Mouse (Mus musculus): ENCODE results near the gene Ncbp1.

Gene Ncbp1

DNA sequence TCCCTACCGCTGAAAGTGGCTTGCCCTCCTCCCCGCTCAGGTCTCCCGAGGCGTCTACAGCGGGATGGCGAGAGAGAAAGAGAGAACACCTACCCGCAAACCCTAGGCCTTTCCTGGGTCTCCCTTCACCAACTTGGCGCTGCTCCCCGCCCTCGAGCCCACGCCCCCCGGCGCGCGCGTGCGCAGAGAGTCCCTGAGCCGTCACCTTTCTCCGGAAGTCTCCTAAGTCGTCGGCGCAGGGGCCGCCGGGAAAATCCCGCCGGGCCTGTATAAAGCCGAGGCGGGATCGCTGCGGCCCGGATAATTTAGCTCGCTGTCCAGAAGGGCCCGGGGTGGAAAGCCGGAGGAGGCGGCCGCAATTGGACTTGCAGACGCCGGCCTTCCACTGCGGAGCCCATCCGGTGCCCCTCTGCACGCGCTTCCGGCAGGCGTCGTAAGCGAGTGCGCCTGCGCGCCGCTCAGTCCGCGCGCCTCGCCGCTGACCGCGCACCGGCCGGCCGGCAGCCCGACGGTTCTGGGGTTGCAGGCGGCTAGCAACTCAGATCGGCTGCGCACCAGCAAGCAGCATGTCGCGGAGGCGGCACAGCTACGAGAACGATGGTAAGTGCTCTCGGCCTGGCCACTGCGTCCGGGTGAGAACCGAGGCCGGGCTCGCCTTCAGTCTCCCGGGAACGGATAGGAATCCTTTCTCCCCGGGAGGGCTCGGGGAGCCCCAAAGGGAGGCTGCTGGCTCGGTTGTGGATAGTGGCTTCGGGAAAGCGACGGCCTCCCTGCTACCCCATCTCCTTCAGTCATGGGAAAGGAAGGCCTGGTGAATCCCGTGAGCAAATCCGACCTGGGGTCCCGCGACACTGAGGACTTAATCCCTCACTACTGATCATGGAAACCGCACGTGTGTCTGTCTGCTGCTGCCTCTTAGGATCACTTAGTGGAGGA is at the start of gene Ncbp1, which contains the start of gene Tstd2:
Gene Ncbp1 (plus strand): TSS at position 327 of the 936 bp plus-strand sequence.
Gene Tstd2 (minus strand): TSS at position 408 of the 936 bp plus-strand sequence.
- peak; percentile 91 for DNase-seq (ENCODE audit: low read depth, low spot score)

GRCm38 (mm10) chr4:46089524-46090125 is 48.8 kb upstream of the Ncbp1 start:
- DNase-seq (ENCODE audit: low read depth, low spot score): no peak

DNA sequence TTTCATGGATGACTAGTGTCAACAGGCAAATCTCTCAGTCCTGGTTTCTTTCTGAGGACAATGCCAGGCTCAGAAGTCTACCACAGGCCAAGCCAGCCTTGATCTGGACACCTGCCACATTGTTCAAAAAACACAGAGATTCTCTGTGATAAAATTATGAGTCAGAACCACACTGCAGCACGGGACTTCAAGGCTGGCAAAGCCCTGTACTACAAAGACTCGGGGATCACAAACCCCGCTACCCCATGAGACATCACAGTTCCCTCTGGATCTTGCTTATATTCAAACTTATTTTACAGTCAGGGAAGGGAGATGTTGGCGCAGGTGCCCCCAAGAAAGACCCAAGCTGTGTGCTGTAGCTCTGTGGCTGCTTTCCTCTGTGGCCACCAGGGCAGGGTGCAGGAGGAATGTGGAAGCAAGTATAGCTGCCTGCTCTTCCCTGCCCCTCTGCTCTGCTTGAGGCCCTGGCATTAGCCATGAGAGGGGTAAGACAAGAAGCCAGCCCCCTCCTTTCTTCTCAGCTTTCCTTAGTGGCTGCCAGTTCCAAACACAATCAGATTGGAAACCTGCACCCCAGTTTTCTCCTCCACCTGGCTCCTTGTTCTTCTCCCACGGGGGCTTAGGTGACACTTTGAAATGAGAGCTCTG is 45.9 kb upstream of the Ncbp1 start:
- no peak for DNase-seq (ENCODE audit: low read depth, low spot score)

DNA sequence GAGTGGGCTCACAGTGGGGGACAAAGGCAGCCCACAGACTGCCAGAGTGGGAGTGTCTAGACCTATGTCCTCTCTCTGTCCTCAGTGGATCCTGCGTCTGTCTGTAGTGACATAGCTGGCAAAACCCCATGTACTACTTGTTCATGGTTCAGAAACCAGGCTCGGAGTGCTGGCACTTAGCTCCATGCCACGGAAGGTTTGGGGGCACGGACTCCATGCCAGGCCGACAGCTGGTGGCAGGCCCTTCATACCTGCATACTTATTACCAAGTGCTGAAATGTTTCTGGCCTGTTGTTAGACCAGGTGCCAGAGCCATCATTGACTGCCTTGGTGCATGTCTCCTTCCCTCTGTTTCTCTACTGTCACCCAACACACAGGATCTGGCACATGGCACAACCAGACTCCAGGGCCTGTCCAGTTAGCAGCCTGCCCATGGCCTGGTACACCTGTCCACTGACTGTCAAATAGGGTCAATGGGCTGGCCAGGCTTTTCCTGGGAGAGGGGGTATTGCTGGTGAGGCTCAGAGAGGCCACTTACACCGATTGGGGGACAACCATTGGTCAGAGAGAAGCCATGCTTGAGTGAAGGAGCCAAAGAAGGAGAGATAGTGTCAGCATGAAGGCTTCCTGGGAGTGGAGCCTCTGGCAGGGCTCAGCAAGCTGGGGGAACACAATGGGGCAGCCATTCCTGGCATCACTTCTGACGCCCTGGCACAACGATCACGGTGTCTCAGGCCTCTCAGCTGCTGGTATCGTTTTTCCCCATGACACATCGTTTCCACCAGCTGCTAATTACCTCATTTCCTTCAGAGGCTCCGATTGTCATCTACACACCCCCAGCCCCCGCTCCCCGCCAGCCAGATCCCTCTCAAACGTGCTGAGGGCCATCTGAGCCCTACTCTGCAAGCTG is 43.2 kb upstream of the Ncbp1 start:
- DNase-seq (ENCODE audit: low read depth, low spot score): no peak

GRCm38 (mm10) chr4:46095826-46096159 is 42.6 kb upstream of the Ncbp1 start:
- DNase-seq (ENCODE audit: low read depth, low spot score): no peak

- no peak for DNase-seq (ENCODE audit: low read depth, low spot score)
These were observed 41.9 kb upstream of the Ncbp1 start for GRCm38 (mm10) chr4:46096546-46096945.

DNA sequence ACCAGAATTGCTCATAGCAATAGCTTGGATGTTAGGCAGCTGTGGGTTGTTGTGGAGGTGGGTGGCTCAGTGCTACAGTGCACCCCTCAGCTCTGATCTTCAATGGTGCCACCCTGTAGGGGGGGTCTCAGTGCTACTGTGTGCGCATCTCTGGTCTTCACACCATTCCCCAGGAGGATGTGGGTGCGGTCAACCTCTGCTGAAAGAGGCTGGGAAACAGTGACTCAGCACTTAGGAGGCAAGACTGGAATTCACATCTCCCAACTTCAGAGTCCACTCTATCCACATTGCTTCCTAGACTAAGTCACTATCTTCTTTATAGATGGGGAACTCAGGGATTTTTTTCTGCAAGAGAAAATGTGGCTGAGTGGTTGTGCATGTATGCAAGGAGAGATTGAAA is 40.8 kb upstream of the Ncbp1 start:
- no peak for DNase-seq (ENCODE audit: low read depth, low spot score)

DNA sequence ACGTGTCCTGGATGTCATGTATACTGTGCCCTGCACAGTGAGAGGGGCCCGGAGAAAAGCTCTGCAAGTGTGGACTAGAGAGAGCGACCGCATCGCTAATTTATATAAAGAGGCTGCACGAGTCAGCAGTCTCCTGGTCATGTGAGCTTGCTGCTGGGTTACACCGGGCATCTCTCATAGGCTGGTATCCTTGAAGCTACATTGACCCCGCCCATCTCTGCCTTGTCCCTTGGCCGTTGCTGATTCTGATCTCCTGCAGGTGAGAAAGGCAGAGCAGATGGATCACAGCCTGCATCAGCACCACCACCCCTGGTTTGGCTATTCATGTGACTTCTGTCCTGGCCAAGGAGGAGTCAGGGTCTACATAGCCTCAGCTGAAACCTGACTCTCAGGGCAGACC is 39.3 kb upstream of the Ncbp1 start:
- DNase-seq (ENCODE audit: low read depth, low spot score): no peak

DNA sequence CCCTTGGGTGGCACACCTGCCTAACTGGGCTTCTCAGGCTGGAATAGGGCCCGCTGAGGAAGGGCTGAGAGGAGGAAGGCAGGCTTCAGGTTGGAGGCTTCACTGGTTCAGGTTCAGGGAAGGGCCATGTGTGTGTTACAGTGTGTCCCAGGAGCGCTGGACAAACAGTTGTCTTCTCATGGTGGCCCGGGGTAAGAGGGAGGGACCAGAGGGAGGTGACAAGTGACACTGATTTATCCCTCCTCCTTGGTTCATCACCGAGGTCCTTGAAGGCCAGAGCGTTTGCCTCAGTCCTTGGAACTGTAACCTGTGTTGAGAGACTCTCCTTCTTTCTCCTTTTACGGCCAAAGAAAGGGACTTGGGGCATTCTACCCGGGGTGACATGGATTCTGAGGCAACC is 37.9 kb upstream of the Ncbp1 start:
- DNase-seq (ENCODE audit: low read depth, low spot score): no peak

DNA sequence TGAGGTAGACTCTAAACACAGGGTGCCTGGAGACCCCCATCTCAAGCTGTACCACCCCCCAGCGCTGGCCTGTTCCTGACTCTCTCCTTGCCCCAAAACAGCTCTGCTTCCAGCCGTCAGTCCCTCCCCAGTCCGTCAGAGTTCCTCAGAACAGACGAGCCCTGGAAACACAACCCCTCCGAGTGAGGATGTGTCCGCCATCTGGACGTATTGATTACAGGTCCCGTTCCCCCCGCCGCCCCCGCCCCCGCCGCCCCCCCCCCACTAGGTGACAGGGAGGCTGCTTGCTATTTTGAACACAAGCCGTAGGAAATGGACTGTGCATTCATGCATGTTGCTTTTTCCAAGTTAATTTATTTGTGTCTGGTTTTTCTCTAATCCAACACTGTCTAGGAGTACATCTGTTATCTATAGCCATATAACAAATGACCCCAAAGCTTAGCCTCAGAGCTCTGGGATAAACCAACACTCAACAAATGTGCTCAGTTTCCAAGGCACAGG is 37.2 kb upstream of the Ncbp1 start:
- no peak for DNase-seq (ENCODE audit: low read depth, low spot score)

DNA sequence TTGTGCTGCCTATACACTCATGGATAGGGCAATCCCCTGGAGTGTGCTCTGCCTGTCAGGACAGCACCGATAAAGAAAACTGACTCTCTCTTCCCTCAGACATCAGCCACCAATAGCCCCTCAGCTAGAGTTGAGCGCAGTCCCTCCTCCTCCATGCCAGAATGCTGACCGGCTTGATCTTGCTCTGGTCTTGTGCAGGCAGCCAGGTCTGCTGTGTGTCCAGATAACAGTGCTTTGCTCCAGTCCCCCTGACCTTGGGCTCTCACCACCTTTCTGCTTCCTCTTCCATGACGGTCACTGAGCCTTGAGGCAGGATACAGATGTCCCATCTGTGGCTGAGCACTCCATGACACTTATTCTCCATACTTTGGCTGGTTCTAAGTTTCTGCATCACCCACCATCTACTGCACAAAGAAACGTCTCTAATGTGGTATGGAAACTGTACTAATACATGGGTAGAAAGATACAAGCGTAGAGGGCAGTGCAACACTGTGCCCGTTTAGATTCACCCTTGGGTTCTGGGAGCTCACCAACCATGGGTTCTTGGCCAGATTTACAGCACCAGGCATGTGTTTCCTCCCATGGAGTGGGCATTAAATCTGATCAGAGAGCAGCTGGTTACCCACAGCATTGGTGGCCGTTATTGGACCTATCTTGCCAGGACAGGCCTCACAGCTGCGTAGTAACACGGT is 36.2 kb upstream of the Ncbp1 start:
- DNase-seq (ENCODE audit: low read depth, low spot score): no peak

DNA sequence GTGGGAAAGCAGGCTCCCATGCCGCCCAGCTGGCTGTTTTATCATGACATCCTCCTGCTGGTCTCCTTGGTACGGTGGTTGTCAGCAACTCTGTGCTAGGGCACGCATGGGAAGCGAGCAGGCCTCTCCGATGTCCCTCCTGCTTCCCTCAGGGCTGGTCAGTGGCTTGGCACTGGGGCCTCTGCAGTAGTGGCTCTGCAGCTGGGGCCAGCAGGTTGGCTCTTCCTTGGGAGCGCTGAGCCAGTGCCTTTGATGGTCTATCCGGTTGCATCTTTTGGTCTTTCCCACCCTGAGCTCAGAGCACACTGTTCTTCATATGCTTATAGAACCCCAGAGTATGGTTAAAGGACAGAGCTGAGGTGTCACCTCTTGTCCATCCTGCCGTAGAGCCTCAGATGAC is 28.3 kb upstream of the Ncbp1 start:
- DNase-seq (ENCODE audit: low read depth, low spot score): no peak

DNA sequence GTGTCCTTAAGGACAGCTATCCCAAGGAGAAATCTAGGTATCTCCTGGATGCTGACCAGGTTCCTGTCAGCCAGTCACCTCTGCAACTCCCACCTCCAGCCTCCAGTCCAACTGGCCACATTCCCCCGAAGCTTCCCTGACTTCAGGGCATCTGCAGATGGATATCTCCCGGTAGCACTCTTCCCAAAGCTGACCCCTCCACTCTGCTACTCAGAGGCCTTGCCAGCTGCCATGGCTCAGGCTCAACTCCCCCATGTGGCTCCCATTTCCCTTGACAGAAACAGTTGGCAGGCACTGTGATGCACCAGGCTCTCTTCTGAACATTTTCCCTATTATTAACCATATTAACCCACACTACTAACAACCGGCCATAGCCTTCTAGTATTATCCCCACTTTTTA is 27.1 kb upstream of the Ncbp1 start:
- DNase-seq (ENCODE audit: low read depth, low spot score): no peak

DNA sequence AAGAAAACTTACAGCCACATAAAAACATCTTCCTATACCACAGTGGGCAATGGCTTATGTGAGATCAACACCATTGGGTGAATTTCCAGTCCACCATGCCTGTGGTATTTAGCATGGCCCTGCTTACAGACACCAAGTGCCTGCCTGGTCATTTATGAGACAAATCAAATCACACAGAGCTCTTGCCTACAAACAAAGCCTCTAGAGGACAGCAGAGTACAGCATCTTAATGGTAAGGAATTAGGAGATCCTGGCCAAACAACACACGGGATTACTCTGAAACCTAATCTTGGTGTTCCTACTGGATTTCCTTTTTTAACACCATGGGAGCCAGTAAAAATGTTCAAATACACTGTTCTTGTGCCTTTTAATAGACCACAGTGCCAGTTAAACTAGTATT is 23.1 kb upstream of the Ncbp1 start:
- no peak for DNase-seq (ENCODE audit: low read depth, low spot score)

DNA sequence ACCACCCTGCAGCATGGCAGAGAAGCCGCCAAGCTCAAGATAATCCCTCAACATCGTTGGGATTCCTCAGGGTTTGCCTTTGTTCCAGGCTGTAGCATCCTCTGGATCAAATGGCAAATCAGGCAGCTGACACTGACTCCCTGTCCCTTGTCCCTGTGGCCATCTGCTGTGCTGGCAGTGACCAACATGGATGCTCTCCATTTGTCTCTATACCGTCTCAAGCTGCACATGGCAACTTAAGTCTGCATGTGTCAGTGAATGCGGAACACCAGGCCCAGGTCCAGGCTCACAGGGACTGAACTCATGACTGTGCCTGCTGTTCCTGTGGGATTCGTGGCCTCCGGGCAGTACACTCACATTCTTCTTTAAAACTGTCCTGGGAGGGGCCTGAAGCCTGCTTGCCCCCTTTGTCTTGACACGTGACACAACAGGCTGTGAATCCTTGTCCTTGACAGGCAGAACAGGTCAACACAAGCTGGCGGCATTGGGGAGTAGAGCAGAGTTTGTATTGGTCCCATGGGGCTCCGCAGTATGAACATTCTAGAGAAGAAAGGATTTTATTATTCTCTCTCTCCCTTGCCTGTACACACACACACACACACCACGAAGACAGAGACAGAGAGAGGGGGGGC is 21.8 kb upstream of the Ncbp1 start:
- DNase-seq (ENCODE audit: low read depth, low spot score): no peak

DNA sequence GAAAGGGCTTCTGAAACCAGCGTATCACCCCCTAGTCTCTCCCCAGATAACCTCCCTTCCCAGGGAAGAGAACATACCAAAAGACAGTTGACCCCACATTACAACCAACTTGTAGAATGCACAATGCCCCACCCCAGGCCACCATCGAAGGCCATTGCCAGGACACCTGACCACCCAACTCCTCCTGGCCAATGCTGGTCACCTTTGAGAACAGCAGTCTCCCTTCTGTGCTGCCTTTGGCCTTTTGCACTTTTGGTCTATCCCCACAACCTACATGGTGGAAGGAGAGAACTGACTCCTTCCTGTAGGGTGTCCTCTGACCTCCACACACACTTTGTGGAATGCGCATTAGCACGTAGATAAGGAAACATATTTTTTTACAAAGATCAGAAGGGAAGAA is 20.9 kb upstream of the Ncbp1 start:
- no peak for DNase-seq (ENCODE audit: low read depth, low spot score)

DNA sequence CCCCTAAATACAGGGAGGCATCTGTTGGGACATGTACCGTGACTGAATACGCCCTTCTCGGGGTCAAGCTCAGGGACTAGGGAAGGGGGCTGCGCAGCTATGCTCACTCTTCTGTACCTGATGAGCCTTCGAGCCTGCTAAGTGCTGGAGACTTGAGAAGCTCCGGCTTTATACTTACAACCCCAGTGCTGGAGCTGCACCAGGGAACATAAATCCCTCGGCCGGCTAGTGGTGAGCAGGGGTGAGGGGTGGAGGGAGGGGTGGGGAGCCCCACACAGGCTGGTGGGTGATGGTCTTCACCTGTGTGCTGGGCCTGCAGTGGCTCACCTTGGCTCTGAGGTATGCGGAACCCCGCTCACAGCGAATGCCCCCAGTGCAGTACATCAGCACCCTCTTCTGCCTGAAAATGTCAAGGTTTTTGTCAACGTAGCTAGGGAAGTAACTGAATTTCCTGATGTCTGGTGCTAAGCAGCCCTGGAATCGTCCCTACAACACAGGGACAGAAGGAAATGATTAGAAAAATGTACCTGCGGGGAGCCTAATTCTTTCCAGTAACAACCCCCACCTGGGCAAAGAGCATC is 18.8 kb upstream of the Ncbp1 start:
- no peak for DNase-seq (ENCODE audit: low read depth, low spot score)

- DNase-seq (ENCODE audit: low read depth, low spot score): no peak
These were observed 17.6 kb upstream of the Ncbp1 start for GRCm38 (mm10) chr4:46120767-46121166.

- no peak for DNase-seq (ENCODE audit: low read depth, low spot score)
These were observed 15.1 kb upstream of the Ncbp1 start for GRCm38 (mm10) chr4:46123358-46123757.

GRCm38 (mm10) chr4:46126541-46126940 is 11.9 kb upstream of the Ncbp1 start:
- DNase-seq (ENCODE audit: low read depth, low spot score): peak; percentile 59

Measured in embryo, embryonic 11.5 days (tissue).